Mouse (Mus musculus): ENCODE results near the gene Cd38.
A peak's percentile ranks its signal among the peaks of the same experiment; 100 is the strongest.

Cd38 gene

GRCm38 (mm10) chr5:43868253-43868652, at the start of gene Cd38:
TSS of gene Cd38 (plus strand) at chr5:43868553.
- no peak for DNase-seq (ENCODE audit: low spot score)

GRCm38 (mm10) chr5:43818695-43819094, 49.7 kb upstream of the Cd38 start, which contains the start of gene Bst1:
TSS of gene Bst1 (plus strand) at chr5:43818885.
- DNase-seq (ENCODE audit: low spot score) = no peak

- DNase-seq (ENCODE audit: low spot score) = no peak
Observed at GRCm38 (mm10) chr5:43820785-43821184, 47.6 kb upstream of the Cd38 start.

- DNase-seq (ENCODE audit: low spot score) = no peak
Observed at GRCm38 (mm10) chr5:43821538-43821937, 46.8 kb upstream of the Cd38 start, which contains the start of gene Fbxl5. TSS of gene Fbxl5 (minus strand) at chr5:43821638.

GRCm38 (mm10) chr5:43822199-43822598, 46.2 kb upstream of the Cd38 start:
- no peak for DNase-seq (ENCODE audit: low spot score)

- no peak for DNase-seq (ENCODE audit: low spot score)
Observed at GRCm38 (mm10) chr5:43822824-43823223, 45.5 kb upstream of the Cd38 start.

GRCm38 (mm10) chr5:43824580-43824979, 43.8 kb upstream of the Cd38 start:
- DNase-seq (ENCODE audit: low spot score) = no peak

GRCm38 (mm10) chr5:43826883-43827282, 41.5 kb upstream of the Cd38 start:
- DNase-seq (ENCODE audit: low spot score) = no peak

GRCm38 (mm10) chr5:43827366-43827765, 41.0 kb upstream of the Cd38 start:
- no peak for DNase-seq (ENCODE audit: low spot score)

GRCm38 (mm10) chr5:43836590-43836989, 31.8 kb upstream of the Cd38 start:
- DNase-seq (ENCODE audit: low spot score) = no peak

GRCm38 (mm10) chr5:43837372-43837771, 31.0 kb upstream of the Cd38 start:
- peak; percentile 57 for DNase-seq (ENCODE audit: low spot score)

- no peak for DNase-seq (ENCODE audit: low spot score)
Observed at GRCm38 (mm10) chr5:43841144-43842010, 27.0 kb upstream of the Cd38 start.

- DNase-seq (ENCODE audit: low spot score) = no peak
Observed at GRCm38 (mm10) chr5:43842011-43842285, 26.4 kb upstream of the Cd38 start.

- DNase-seq (ENCODE audit: low spot score) = no peak
Observed at GRCm38 (mm10) chr5:43842576-43843155, 25.7 kb upstream of the Cd38 start.

- no peak for DNase-seq (ENCODE audit: low spot score)
Observed at GRCm38 (mm10) chr5:43845083-43845482, 23.3 kb upstream of the Cd38 start.

GRCm38 (mm10) chr5:43845646-43846045, 22.7 kb upstream of the Cd38 start:
- DNase-seq (ENCODE audit: low spot score) = no peak

GRCm38 (mm10) chr5:43846227-43846626, 22.1 kb upstream of the Cd38 start:
- no peak for DNase-seq (ENCODE audit: low spot score)

- DNase-seq (ENCODE audit: low spot score) = no peak
Observed at GRCm38 (mm10) chr5:43847555-43847954, 20.8 kb upstream of the Cd38 start.

- no peak for DNase-seq (ENCODE audit: low spot score)
Observed at GRCm38 (mm10) chr5:43848275-43848674, 20.1 kb upstream of the Cd38 start.

GRCm38 (mm10) chr5:43853096-43853867, 15.1 kb upstream of the Cd38 start:
- DNase-seq (ENCODE audit: low spot score) = no peak

- DNase-seq (ENCODE audit: low spot score) = no peak
Observed at GRCm38 (mm10) chr5:43853868-43854488, 14.4 kb upstream of the Cd38 start.

GRCm38 (mm10) chr5:43855769-43856168, 12.6 kb upstream of the Cd38 start:
- no peak for DNase-seq (ENCODE audit: low spot score)
